Mouse (Mus musculus) MEL (cell line): ENCODE data around the gene Tbcb. TPM values are rescaled to one million over a fixed set of nuclear protein-coding genes. Genes with fewer than 3 reads are reported as not detected.

Experiments
- DNase-seq: peaks from one replicate; pipeline ENCODE4 v3.0.0; 2011; ENCODE audit warnings: low read depth, low spot score
- H3K27ac ChIP-seq: 2 replicates; pipeline ENCODE4 v1.5.1; 2012; ENCODE audit warnings: low read depth, mild to moderate bottlenecking, control low read depth, low read length, moderate library complexity; ENCODE audit not compliant: control insufficient read depth
- H3K27me3 ChIP-seq, 2 experiments: fragments of 150-350 bp in 1 of 2; sonication (generic) in 1 of 2; 2 replicates each; pipeline ENCODE4 v1.6.1; 2012; ENCODE audit warnings: low read length in 2 of 2, mild to moderate bottlenecking in 2 of 2, improper control_type of control experiment in 1 of 2, moderate library complexity in 1 of 2; ENCODE audit not compliant: insufficient read depth in 2 of 2, control insufficient read depth in 1 of 2
- H3K36me3 ChIP-seq, 2 experiments: 2 replicates each; pipeline ENCODE4 v1.6.1; 2012 to 2014; ENCODE audit warnings: low read length in 2 of 2, improper control_type of control experiment in 1 of 2, inconsistent platforms in 1 of 2, mild to moderate bottlenecking in 1 of 2; ENCODE audit not compliant: insufficient read depth in 2 of 2, control insufficient read depth in 1 of 2
- H3K4me1 ChIP-seq, 2 experiments: fragments of 150-350 bp in 1 of 2; sonication (generic) in 1 of 2; 2 replicates each; pipeline ENCODE4 v1.6.1; 2012; ENCODE audit warnings: low read length in 2 of 2, improper control_type of control experiment in 1 of 2, mild to moderate bottlenecking in 1 of 2; ENCODE audit not compliant: insufficient read depth in 2 of 2, control insufficient read depth in 1 of 2
- H3K4me3 ChIP-seq, 2 experiments: fragments of 150-350 bp in 1 of 2; sonication (generic) in 1 of 2; 2 replicates each; pipeline ENCODE4 v1.5.1; 2012; ENCODE audit warnings: low read depth in 2 of 2, low read length in 2 of 2, mild to moderate bottlenecking in 2 of 2, moderate library complexity in 2 of 2, control low read depth in 1 of 2, improper control_type of control experiment in 1 of 2; ENCODE audit not compliant: control insufficient read depth in 1 of 2, insufficient read depth in 1 of 2
- H3K79me2 ChIP-seq: 2 replicates; pipeline ENCODE4 v1.6.1; 2012; ENCODE audit warnings: mild to moderate bottlenecking, low read length, moderate library complexity; ENCODE audit not compliant: control insufficient read depth, poor library complexity, insufficient read depth
- H3K9ac ChIP-seq: 2 replicates; pipeline ENCODE4 v1.6.1; 2012; ENCODE audit warnings: low read depth, mild to moderate bottlenecking, control low read depth, low read length, moderate library complexity; ENCODE audit not compliant: control insufficient read depth, poor library complexity, severe bottlenecking
- H3K9me3 ChIP-seq: fragments of 150-350 bp; sonication (generic); replicated peaks from 2 replicates; pipeline ENCODE4 v1.6.1; 2012; ENCODE audit warnings: mild to moderate bottlenecking, low read length, improper control_type of control experiment, moderate library complexity; ENCODE audit not compliant: insufficient read depth
- BHLHE40 ChIP-seq: IDR thresholded peaks from 2 replicates; pipeline ENCODE4 v1.6.1; 2012; ENCODE audit warnings: low read depth, mild to moderate bottlenecking, inconsistent platforms, low read length, improper control_type of control experiment, borderline replicate concordance
- CHD1 ChIP-seq: IDR thresholded peaks from 2 replicates; pipeline ENCODE4 v1.6.1; 2012; ENCODE audit warnings: low read depth, mild to moderate bottlenecking, inconsistent platforms, low read length, improper control_type of control experiment
- CHD2 ChIP-seq: IDR thresholded peaks from 2 replicates; pipeline ENCODE4 v1.6.1; 2011; ENCODE audit warnings: low read length, improper control_type of control experiment
- ELF1 ChIP-seq: IDR thresholded peaks from 2 replicates; pipeline ENCODE4 v1.6.1; 2014; ENCODE audit warnings: low read depth, mild to moderate bottlenecking, inconsistent platforms, low read length, improper control_type of control experiment, moderate library complexity
- ETS1 ChIP-seq: IDR thresholded peaks from 2 replicates; pipeline ENCODE4 v1.6.1; 2012; ENCODE audit warnings: low read depth, mild to moderate bottlenecking, inconsistent platforms, low read length, improper control_type of control experiment, moderate library complexity
- GATA1 ChIP-seq: IDR thresholded peaks from 2 replicates; pipeline ENCODE4 v1.6.1; 2011; ENCODE audit warnings: low read depth, low read length, improper control_type of control experiment
- JUND ChIP-seq: IDR thresholded peaks from 2 replicates; pipeline ENCODE4 v1.6.1; 2011; ENCODE audit warnings: low read depth, mild to moderate bottlenecking, improper control_type of control experiment, low read length
- MAFK ChIP-seq: IDR thresholded peaks from 2 replicates; pipeline ENCODE4 v1.6.1; 2011; ENCODE audit warnings: low read depth, mild to moderate bottlenecking, low read length, improper control_type of control experiment, borderline replicate concordance
- MAX ChIP-seq: IDR thresholded peaks from 2 replicates; pipeline ENCODE4 v1.6.1; 2011; ENCODE audit warnings: low read length, improper control_type of control experiment
- MAZ ChIP-seq: IDR thresholded peaks from 2 replicates; pipeline ENCODE4 v1.6.1; 2012; ENCODE audit warnings: low read depth, mild to moderate bottlenecking, inconsistent platforms, low read length, improper control_type of control experiment
- MXI1 ChIP-seq: IDR thresholded peaks from 2 replicates; pipeline ENCODE4 v1.6.1; 2011; ENCODE audit warnings: mild to moderate bottlenecking, low read depth, low read length, improper control_type of control experiment
- MYC ChIP-seq: IDR thresholded peaks from 2 replicates; pipeline ENCODE4 v1.6.1; 2011; ENCODE audit warnings: low read depth, mild to moderate bottlenecking, low read length, improper control_type of control experiment, moderate library complexity
- NELFE ChIP-seq: IDR thresholded peaks from 2 replicates; pipeline ENCODE4 v1.6.1; 2011; ENCODE audit warnings: low read depth, low read length, improper control_type of control experiment
- NRF1 ChIP-seq: IDR thresholded peaks from 2 replicates; pipeline ENCODE4 v1.6.1; 2014; ENCODE audit warnings: low read depth, mild to moderate bottlenecking, inconsistent platforms, low read length, improper control_type of control experiment, moderate library complexity; ENCODE audit not compliant: poor library complexity, insufficient read depth, severe bottlenecking
- POLR2A ChIP-seq, 2 experiments: IDR thresholded peaks; 2 replicates each; pipeline ENCODE4 v1.6.1; 2011 to 2012; ENCODE audit warnings: low read length in 2 of 2, mild to moderate bottlenecking in 2 of 2, control low read depth in 1 of 2, improper control_type of control experiment in 1 of 2, low read depth in 1 of 2, moderate library complexity in 1 of 2; ENCODE audit not compliant: control insufficient read depth in 1 of 2, insufficient read depth in 1 of 2, poor library complexity in 1 of 2
- POLR2AphosphoS2 ChIP-seq: IDR thresholded peaks from 2 replicates; pipeline ENCODE4 v1.6.1; 2011; ENCODE audit warnings: low read length, improper control_type of control experiment
- POLR2AphosphoS5 ChIP-seq: IDR thresholded peaks from 2 replicates; pipeline ENCODE4 v1.6.1; 2012; ENCODE audit warnings: low read depth, borderline replicate concordance, mild to moderate bottlenecking, inconsistent platforms, low read length, moderate library complexity, mixed read lengths
- RAD21 ChIP-seq: IDR thresholded peaks from 2 replicates; pipeline ENCODE4 v1.6.1; 2011; ENCODE audit warnings: mild to moderate bottlenecking, low read depth, low read length, improper control_type of control experiment
- RCOR1 ChIP-seq: IDR thresholded peaks from 2 replicates; pipeline ENCODE4 v1.6.1; 2012; ENCODE audit warnings: low read depth, mild to moderate bottlenecking, inconsistent platforms, low read length, improper control_type of control experiment
- SIN3A ChIP-seq: IDR thresholded peaks from 2 replicates; pipeline ENCODE4 v1.6.1; 2012; ENCODE audit warnings: low read length, improper control_type of control experiment, inconsistent platforms
- SMC3 ChIP-seq: IDR thresholded peaks from 2 replicates; pipeline ENCODE4 v1.6.1; 2011; ENCODE audit warnings: low read depth, low read length, improper control_type of control experiment
- TBP ChIP-seq: IDR thresholded peaks from 2 replicates; pipeline ENCODE4 v1.8.0; 2011; ENCODE audit warnings: low read depth, low read length, improper control_type of control experiment
- TCF12 ChIP-seq: IDR thresholded peaks from 2 replicates; pipeline ENCODE4 v1.6.1; 2014; ENCODE audit warnings: low read depth, mild to moderate bottlenecking, inconsistent platforms, low read length, improper control_type of control experiment, moderate library complexity
- USF1 ChIP-seq: IDR thresholded peaks from 2 replicates; pipeline ENCODE4 v1.6.1; 2014; ENCODE audit warnings: low read depth, mild to moderate bottlenecking, inconsistent platforms, low read length, improper control_type of control experiment, moderate library complexity
- USF2 ChIP-seq, 2 experiments: IDR thresholded peaks; 2 replicates each; pipeline ENCODE4 v1.6.1; 2011 to 2012; ENCODE audit warnings: improper control_type of control experiment in 2 of 2, low read length in 2 of 2, borderline replicate concordance in 1 of 2, inconsistent platforms in 1 of 2, low read depth in 1 of 2, mild to moderate bottlenecking in 1 of 2; ENCODE audit not compliant: insufficient read depth in 1 of 2
- ZKSCAN1 ChIP-seq: IDR thresholded peaks from 2 replicates; pipeline ENCODE4 v1.6.1; 2012; ENCODE audit warnings: low read depth, mild to moderate bottlenecking, inconsistent platforms, low read length, improper control_type of control experiment, moderate library complexity
- ZMIZ1 ChIP-seq: IDR thresholded peaks from 2 replicates; pipeline ENCODE4 v1.6.1; 2012; ENCODE audit warnings: low read depth, mild to moderate bottlenecking, inconsistent platforms, low read length, improper control_type of control experiment, moderate library complexity
- ZNF384 ChIP-seq: IDR thresholded peaks from 2 replicates; pipeline ENCODE4 v1.6.1; 2012; ENCODE audit warnings: low read depth, mild to moderate bottlenecking, inconsistent platforms, low read length, improper control_type of control experiment
- polyA plus RNA-seq, 2 experiments: library from polyadenylated mRNA; stranded (reverse) in 1 of 2; unstranded in 1 of 2; fragments of >175 nt in 1 of 2; fragments of >200 nt in 1 of 2; gene quantifications; 2 replicates each; pipeline versions ENCODE4 v1.2.1 to v1.2.4; 2012; ENCODE audit warnings: low replicate concordance in 2 of 2, low read depth in 1 of 2; ENCODE audit not compliant: insufficient read length in 2 of 2, insufficient read depth in 1 of 2, missing spikeins in 1 of 2
- total RNA-seq: library from RNA; depleted of rRNA; stranded (reverse); fragments of 300-350 nt; gene quantifications from 2 replicates; pipeline ENCODE4 v1.2.3, GENCODE M21; 2012

Gene Tbcb
- total and polyA plus RNA-seq, 3 experiments = 54.8 to 72.6 TPM; not detected in 1

- no peaks in the 10 kb centered on the region for H3K27me3 ChIP-seq
- DNase-seq = peak; percentile 68
- H3K36me3 ChIP-seq = peaks cover 0 to 11% of the 10 kb centered on the region in 2 experiments; a peak in 2 of 4 replicates
- peak overlapping the region; percentile 71 to 80 for H3K4me3 ChIP-seq
- H3K79me2 ChIP-seq = peaks cover 10% of the 10 kb centered on the region
- H3K9me3 ChIP-seq = no peaks in the 10 kb centered on the region
- H3K4me1 ChIP-seq = peaks cover 0 to 8% of the 10 kb centered on the region in 2 experiments; a peak in 1 of 4 replicates
- H3K27ac ChIP-seq = peak overlapping the region; percentile 96
- TF ChIP-seq RCOR1 (no peak), MXI1 (no peak), CHD2 (no peak), GATA1 (no peak), MYC (0 out of 2 replicates have a peak, but pooled peaks have one; percentile 54), ETS1 (0 out of 2 replicates have a peak, but pooled peaks have one; percentile 4), ZNF384 (no peak), ZKSCAN1 (no peak), ELF1 (0 out of 2 replicates have a peak, but pooled peaks have one; percentile 1), POLR2A (IDR thresholded peaks at IDR 0.05; ENCODE audit: control insufficient read depth in 1 of 2, insufficient read depth in 1 of 2, low read depth in 1 of 2, low read length in 2 of 2, poor library complexity in 1 of 2) (no peak), NELFE (no peak), TBP (peak; percentile 74; the same call in 1 of the 2 replicates), NRF1 (no peak), ZMIZ1 (no peak), USF1 (no peak), BHLHE40 (no peak), RAD21 (no peak)
- H3K9ac ChIP-seq = peak overlapping the region; percentile 71
Observed at GRCm38 (mm10) chr7:30281522-30281921, 49.5 kb upstream of the Tbcb start.

GRCm38 (mm10) chr7:30280670-30281138 is 48.6 kb upstream of the Tbcb start:
- H3K79me2 ChIP-seq = peaks cover 10% of the 10 kb centered on the region

More at GRCm38 (mm10) chr7:30280670-30281138, 48.6 kb upstream of the Tbcb start:
- Histone ChIP-seq H3K9me3 (no peaks in the 10 kb centered on the region), H3K27ac (peak overlapping the region; percentile 96), H3K4me1 (peaks cover 0 to 8% of the 10 kb centered on the region in 2 experiments; a peak in 1 of 4 replicates), H3K9ac (peak overlapping the region; percentile 71), H3K4me3 (peak overlapping the region; percentile 71 to 80), H3K27me3 (no peaks in the 10 kb centered on the region), H3K36me3 (peaks cover 0 to 11% of the 10 kb centered on the region in 2 experiments; a peak in 2 of 4 replicates)
- DNase-seq = peak; percentile 94
- TF ChIP-seq BHLHE40 (peak; percentile 79; the same call in 1 of the 2 replicates), JUND (no peak), SMC3 (no peak), MAZ (no peak), NRF1 (peak; percentile 74), MYC (peak; percentile 79), MAFK (peak; percentile 67; the same call in 1 of the 2 replicates), USF2 (IDR thresholded peaks at IDR 0.05; ENCODE audit: borderline replicate concordance in 1 of 2, insufficient read depth in 1 of 2, low read depth in 1 of 2, low read length in 2 of 2) (peak; percentile 54 to 88; a peak in 3 of 4 replicates), ELF1 (no peak; the same call in none of the 2 replicates), SIN3A (peak; percentile 23), CHD2 (no peak; the same call in 1 of the 2 replicates), CHD1 (no peak; the same call in 1 of the 2 replicates), POLR2AphosphoS5 (no peak), USF1 (peak; percentile 98), MXI1 (peak; percentile 83; the same call in 1 of the 2 replicates), POLR2AphosphoS2 (no peak), TCF12 (0 out of 2 replicates have a peak, but pooled peaks have one; percentile 32), ZKSCAN1 (no peak), MAX (peak; percentile 99), RAD21 (no peak), ZNF384 (no peak)
